Mouse (Mus musculus) CD8-positive naive resting alpha-beta T cell, adult 2 months (primary cell): ENCODE results near the gene Atp1b4.
"Not testable (repeated sequence)": the region's sequence is repeated elsewhere in the genome, so short reads cannot be mapped to it uniquely, and the experiment has no call there.

Experiments
- DNase-seq, 2 experiments: peaks; one replicate each; pipeline ENCODE4 v3.0.0; 2022; ENCODE audit warnings: low read depth in 2 of 2, low spot score in 2 of 2

Atp1b4 gene

GRCm38 (mm10) chrX:38315884-38316283, at the start of gene Atp1b4:
Gene Atp1b4 (plus strand): TSS chrX:38316184.
- DNase-seq, result no peak

- no peak for DNase-seq
Measured at GRCm38 (mm10) chrX:38308597-38308996, 7.4 kb upstream of the Atp1b4 start.

- DNase-seq, result no peak
Measured at GRCm38 (mm10) chrX:38311054-38311453, 4.9 kb upstream of the Atp1b4 start.

GRCm38 (mm10) chrX:38312910-38313625, 2.9 kb upstream of the Atp1b4 start:
- no peak for DNase-seq

- no peak for DNase-seq
Measured at GRCm38 (mm10) chrX:38313626-38314210, 2.3 kb upstream of the Atp1b4 start.

- no peak for DNase-seq
Measured at GRCm38 (mm10) chrX:38330695-38331406, 14.9 kb downstream of the Atp1b4 start.

- DNase-seq, result no peak
Measured at GRCm38 (mm10) chrX:38334329-38335279, 18.6 kb downstream of the Atp1b4 start.

- no peak for DNase-seq
Measured at GRCm38 (mm10) chrX:38362016-38362415, 46.0 kb downstream of the Atp1b4 start.

- not testable (repeated sequence) for DNase-seq
Measured at GRCm38 (mm10) chrX:38364621-38365020, 48.6 kb downstream of the Atp1b4 start.

- DNase-seq, result not testable (repeated sequence)
Measured at GRCm38 (mm10) chrX:38373169-38373568, 57.2 kb downstream of the Atp1b4 start.
